Mouse (Mus musculus): ENCODE data around the gene Ski.

DNA sequence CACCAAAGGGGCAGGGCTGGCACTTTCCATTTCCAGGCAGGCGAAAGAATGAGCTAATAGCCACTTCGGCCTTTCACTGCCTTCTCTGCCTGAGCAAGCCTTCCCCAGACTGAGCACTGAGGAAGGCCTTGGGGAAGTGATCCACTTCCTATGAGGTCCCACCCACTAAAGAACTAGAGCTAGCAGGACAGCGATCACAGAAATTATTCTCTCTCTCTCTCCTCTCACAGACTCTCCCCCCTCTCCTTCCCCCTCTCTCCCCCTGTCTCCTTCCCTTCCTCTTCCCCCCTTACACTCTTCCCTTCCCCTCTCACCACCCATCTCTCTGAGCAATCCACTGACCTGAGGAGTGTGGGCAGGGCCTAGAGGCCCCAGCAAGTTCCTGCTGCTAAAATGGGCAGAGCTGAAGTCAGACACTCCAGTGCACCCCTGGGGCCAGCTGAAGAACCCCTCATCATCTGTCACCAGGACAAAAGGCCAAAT is 35.2 kb downstream of the Ski start:
- TF ChIP-seq POLR2A (IDR thresholded peaks at IDR 0.05; ENCODE audit: low read depth, low read length) (no peak), CTCF (IDR thresholded peaks at IDR 0.05; ENCODE audit: extremely low read depth, insufficient read depth, insufficient read length, insufficient replicate concordance) (no peak)
